Mouse (Mus musculus): Measurements from ENCODE around the gene Smarcal1.

- TF ChIP-seq CTCF (IDR thresholded peaks at IDR 0.05 in 2 of 3, conservative IDR thresholded peaks at IDR 0.05 in 1 of 3; ENCODE audit: control insufficient read depth in 1 of 3, insufficient read depth in 1 of 3, low read depth in 2 of 3, low read length in 3 of 3, poor library complexity in 1 of 3, severe bottlenecking in 1 of 3) (no peak), TBP (IDR thresholded peaks at IDR 0.05; ENCODE audit: low read depth, low read length) (no peak), USF1 (IDR thresholded peaks at IDR 0.05; ENCODE audit: low read depth, low read length) (no peak), POLR2A (IDR thresholded peaks at IDR 0.05; ENCODE audit: control insufficient read depth in 1 of 2, insufficient read depth in 1 of 2, low read depth in 1 of 2, low read length in 2 of 2, poor library complexity in 1 of 2) (no peak), EP300 (IDR thresholded peaks at IDR 0.05; ENCODE audit: low read depth in 1 of 2, low read length in 2 of 2) (no peak), MYC (IDR thresholded peaks at IDR 0.05; ENCODE audit: low read depth, low read length) (no peak), HCFC1 (IDR thresholded peaks at IDR 0.05; ENCODE audit: low read depth, low read length) (no peak), BHLHE40 (IDR thresholded peaks at IDR 0.05; ENCODE audit: borderline replicate concordance, low read depth, low read length) (no peak), GABPA (IDR thresholded peaks at IDR 0.05; ENCODE audit: low read depth, low read length) (no peak), UBTF (IDR thresholded peaks at IDR 0.05; ENCODE audit: borderline replicate concordance, insufficient read depth, low read depth, low read length) (no peak), ZMIZ1 (IDR thresholded peaks at IDR 0.05; ENCODE audit: low read depth, low read length) (no peak), TAL1 (IDR thresholded peaks at IDR 0.05; ENCODE audit: low read length) (no peak), TCF12 (IDR thresholded peaks at IDR 0.05; ENCODE audit: low read depth, low read length) (no peak)
Measured at GRCm38 (mm10) chr1:72574608-72575007, 8.4 kb upstream of the Smarcal1 start.
